Mouse (Mus musculus) erythroid progenitor cell, adult 5-6 weeks (primary cell): ENCODE measurements around the gene Myo1f. TPM values are rescaled to one million over a fixed set of nuclear protein-coding genes. Genes with fewer than 3 reads are reported as not detected.

ENCODE experiments used
- ATAC-seq: replicated peaks from 2 replicates; pipeline ENCODE4 v1.8.0; 2016; ENCODE audit warnings: moderate number of reproducible peaks, mild to moderate bottlenecking, moderate TSS enrichment, inconsistent platforms; ENCODE audit not compliant: poor library complexity, low FRiP score, severe bottlenecking
- total RNA-seq, 2 experiments: library from RNA; stranded (forward) in 1 of 2; stranded (reverse) in 1 of 2; fragments of 150-400 nt in 1 of 2; fragments of 186-747, 209-891 nt in 1 of 2; gene quantifications; 2 replicates each; pipeline versions ENCODE4 v1.2.3 to v1.2.4; 2015 to 2017; ENCODE audit warnings: low replicate concordance in 2 of 2

Myo1f gene
- total RNA-seq (2015; ENCODE audit: low replicate concordance) (20.2 and 36.5 TPM in 2 replicates), total RNA-seq (2017; ENCODE audit: low replicate concordance) (21.4 TPM in 2 replicates)

DNA sequence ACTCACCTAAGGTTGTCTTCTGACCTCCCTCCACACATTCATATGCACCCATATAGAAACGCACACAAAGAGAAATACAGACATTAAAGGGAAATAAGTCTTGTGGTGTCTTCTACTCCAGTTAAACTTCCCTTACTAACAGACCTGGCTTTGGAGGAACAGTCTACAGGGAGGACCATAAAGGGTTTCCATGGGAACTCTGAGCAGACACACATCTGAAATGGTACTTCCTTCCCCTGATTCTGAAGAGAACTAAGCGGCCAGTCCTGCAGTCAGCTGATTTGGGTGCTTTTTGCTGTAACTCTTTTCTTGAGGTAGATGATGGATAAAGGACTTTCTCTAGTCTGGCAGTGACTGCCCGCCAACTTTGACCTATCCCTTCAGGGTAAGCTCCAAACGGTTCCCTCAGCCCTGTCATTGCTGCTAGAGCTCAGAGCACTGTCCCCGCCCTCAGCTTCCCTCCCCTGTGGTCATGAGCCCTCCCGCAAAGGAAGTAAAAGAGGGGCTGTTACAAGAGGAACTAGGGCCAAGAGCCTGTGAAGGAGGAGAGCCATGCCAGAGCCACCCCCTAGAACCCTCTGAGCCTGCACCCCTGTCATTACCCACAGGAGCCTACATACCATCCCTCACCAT is at the start of gene Myo1f:
Myo1f (plus strand) TSS at position 485 of the 633 bp plus-strand sequence.
- no peak for ATAC-seq

DNA sequence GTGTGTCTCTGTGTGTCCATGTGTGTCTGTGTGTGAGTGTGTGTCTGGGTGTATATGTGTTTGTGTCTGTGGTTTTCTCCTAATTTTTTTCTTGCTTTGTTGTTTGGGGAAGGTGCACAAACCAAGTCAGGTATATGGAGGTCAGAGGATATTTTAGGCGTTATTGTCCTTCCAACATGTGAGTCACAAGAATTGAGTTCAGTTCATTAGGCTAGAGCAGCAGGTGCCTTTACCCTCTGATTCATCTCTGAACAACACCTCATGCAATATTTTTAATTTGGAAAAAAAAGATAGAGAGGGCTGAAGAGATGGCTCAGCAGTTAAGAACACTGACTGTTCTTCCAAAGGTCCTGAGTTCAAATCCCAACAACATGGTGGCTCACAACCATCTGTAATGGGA is 47.1 kb upstream of the Myo1f start:
- no peak for ATAC-seq

- no peak for ATAC-seq
Observed at GRCm38 (mm10) chr17:33510172-33510571, 45.3 kb upstream of the Myo1f start.

DNA sequence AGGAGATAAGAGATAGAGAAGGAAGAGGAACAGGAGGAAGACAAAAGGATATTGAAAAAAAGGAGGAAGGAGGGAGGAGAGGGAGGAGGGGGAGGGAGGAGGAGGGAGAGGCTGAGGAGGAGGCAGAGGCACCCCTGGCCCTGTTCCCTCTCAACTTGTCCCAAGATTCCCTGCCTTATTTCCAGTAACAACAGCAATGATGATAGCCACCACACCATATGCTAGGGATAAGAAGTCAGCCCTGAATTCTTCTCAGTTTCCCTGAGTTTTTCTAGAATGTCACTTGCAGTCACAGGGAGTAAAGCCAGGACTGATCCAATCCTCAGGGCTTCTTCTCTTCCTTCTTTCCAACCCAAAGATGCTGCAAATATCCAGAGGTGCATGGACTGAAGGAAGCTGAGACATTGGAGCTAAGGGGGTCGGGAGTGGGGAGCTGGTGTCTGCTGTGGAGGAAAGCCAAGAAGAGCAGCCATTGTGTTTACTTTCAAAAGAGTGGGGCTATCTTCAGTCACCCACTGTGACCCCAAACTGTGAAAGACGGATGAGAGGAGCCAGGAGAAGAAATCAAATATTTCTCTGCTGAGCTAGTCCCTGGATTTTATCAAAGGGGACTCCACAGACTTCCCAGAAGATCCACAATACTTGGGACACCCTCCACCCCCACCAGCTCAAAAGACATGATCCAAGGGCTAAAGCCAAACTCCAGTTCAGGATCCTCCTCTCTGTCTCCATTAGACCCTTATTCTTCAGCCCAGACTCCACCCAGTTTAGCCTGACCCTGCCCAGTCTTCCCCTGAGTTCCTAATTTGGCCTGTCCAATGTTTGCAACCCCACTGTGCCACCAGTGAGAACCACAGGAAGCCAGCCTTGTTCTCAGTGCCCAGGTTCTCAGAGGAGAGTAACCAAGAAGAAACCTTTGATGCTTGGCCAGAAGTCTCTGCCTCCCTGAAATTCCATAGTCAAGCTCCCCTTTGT is 42.8 kb upstream of the Myo1f start:
- ATAC-seq: no peak

- ATAC-seq: no peak
Observed at GRCm38 (mm10) chr17:33513874-33514273, 41.6 kb upstream of the Myo1f start.

DNA sequence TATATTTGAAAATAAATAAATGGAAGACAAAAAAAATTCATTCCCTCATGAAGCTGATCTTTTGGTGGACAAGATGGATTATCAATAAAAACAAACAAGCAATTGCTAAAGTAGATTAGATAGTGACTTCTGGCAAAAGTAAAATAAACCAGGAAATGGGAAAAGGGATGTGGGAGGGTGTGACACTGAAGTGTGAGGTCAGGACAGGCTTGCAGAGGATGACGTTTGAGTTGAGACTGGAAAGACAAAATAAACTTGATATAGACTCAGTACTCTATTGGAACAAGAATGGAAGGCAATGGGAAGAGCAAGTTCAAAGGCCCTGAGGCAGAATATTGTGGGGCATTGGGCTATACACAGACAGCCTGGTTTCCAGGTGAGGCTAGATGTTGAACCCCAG is 35.1 kb upstream of the Myo1f start:
- ATAC-seq: no peak

GRCm38 (mm10) chr17:33523431-33523917 is 32.0 kb upstream of the Myo1f start:
- no peak for ATAC-seq

GRCm38 (mm10) chr17:33523918-33524755 is 31.4 kb upstream of the Myo1f start, which contains the start of gene Adamts10:
Adamts10 (plus strand) TSS chr17:33524204.
- ATAC-seq: no peak

DNA sequence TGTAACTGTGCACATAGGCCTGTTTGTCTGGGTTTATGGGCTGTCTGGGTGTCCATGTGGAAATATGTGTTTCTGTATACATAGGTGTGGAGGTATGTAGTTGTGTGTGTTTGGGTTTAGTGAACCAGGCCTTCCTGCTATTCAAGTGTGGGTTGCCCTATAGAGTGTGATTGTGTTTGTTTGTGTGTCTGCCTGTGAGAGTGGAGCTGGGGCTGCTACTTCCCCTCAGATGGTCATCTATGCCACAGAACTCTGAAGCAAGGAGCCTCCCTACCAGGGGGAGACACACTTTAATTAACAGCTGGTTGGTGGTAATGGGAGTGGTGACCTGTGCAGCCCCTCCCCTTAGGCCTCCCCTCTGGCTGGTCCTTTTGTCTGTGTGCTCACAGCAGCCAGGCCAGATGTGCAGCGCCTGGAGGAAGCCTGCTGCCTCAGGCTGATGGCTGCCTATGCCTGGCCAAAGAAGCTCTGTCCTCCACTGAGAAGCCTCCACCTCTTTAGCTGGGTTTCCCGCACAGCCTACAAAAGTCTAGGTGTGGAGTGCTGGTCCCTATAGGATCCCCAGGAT is 30.6 kb upstream of the Myo1f start:
- no peak for ATAC-seq

DNA sequence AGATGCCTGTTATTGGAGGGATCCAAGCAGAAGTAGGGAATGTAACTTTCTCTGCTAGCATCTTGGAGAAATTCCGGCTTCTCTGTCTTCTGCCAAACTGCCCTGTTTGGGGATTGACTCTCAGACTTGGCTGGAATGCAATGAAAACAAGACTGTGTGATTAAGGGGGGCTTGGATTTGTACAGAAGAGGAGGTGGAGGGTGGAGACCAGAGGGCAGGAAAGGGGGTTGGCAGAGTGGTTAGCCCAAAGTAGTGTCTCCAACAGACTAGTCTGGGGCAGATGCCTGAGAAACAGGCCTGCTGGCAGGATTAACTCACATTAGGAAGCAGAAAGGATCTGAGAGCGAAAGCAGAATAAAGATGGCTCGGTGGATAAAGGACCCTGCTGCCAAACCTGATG is 29.0 kb upstream of the Myo1f start:
- ATAC-seq: no peak

GRCm38 (mm10) chr17:33539106-33539675 is 16.3 kb upstream of the Myo1f start:
- ATAC-seq: no peak

DNA sequence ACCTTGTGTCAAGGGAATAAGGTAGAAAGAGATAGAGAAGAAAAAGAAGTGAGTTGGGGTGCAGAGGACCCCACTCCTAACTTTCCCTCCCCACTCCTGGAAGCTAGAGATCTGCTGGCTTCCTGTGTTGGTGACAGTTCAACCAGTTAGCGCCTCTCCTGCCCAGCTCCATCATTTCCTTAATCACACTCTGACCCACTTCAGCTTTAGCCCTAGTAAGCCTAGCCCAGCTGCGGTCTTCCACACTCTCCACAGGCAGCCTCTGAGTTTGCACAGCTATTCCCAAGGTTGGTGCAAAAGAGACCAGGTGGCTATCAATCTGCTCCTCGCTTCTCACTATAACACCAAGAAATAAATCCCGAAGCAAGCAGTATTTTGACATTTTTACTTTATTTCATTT is 15.6 kb upstream of the Myo1f start:
- ATAC-seq: no peak

GRCm38 (mm10) chr17:33549212-33549611 is 6.3 kb upstream of the Myo1f start:
- ATAC-seq: no peak

DNA sequence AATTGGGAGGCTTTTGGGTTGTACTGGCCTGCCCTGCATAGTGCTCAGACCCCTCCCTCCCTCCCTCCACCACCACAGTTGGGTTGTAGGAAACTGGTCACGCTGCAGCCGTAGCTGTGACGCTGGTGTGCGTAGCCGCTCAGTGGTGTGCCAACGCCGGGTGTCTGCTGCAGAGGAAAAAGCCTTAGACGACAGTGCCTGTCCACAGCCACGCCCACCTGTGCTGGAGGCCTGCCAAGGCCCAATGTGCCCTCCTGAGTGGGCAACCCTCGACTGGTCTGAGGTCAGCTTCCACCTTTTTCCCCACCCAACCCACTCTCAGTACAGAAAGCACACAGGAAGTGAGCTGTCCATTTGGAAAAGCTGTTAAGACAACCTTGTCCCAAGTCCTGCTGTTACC is 5.1 kb upstream of the Myo1f start:
- ATAC-seq: no peak

- no peak for ATAC-seq
Observed at GRCm38 (mm10) chr17:33552113-33552512, 3.4 kb upstream of the Myo1f start.

- no peak for ATAC-seq
Observed at GRCm38 (mm10) chr17:33552964-33553363, 2.5 kb upstream of the Myo1f start.

GRCm38 (mm10) chr17:33554536-33554935 is 971 bp upstream of the Myo1f start:
- no peak for ATAC-seq

DNA sequence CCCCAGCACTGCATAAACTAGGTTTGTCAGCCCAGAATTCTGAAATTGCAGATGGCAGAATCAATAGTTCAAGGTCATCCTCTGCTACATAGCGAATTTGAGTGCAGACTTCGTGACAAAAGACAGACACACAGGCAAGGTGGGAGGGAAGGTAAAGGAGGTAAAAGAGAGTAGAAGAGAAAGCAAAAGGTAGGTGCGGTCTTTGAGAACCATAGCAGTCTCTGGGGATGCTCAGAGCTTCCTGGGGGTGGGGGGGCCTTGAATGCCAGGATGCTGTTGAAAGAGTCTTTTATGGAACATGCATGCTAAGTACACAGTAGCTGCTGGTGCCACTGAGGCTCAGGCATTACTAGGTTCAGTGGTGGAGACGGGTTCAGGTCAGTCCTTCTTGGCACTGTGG is 2.4 kb downstream of the Myo1f start:
- ATAC-seq: no peak

- ATAC-seq: no peak
Observed at GRCm38 (mm10) chr17:33563527-33564076, 8.1 kb downstream of the Myo1f start.
